Mouse (Mus musculus) urinary bladder, postnatal 10 days (tissue): ENCODE data around the gene B3gat3.

Experiments used
- DNase-seq: peaks from one replicate; pipeline ENCODE4 v3.0.0; 2022; ENCODE audit warnings: low spot score

B3gat3 gene

DNA sequence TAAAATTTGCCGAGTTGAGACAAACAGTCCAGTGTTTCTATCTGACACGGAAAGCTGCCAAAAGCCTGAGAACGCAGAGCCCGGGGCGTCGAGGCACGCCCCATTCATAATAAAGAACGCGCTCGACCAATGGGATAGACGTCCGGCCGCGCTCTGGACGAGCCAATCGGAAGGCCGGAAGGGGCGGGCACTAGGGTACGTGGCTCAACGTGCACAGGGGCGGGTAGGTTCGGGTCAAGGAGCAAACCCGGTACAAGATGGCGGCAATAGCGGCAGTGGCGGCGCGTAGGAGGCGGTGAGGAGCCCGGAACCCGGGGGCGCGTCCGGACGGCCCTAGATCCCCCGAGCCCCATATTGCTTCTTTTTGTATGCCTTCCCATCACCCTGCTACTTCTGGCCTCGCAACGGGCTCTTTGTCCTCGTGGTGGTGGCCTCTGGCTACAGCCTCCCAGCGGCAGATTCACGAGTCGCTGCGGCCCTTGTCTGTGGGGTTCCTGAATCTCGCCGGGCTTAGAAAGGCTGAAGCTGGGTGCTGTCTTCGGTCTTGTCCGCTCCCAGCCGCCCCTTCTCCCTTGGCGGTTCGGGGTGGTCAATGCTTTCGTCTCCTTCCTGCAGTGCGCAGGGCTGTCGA, 22.2 kb upstream of the B3gat3 start, which contains the start of gene Ganab:
Ganab (plus strand) TSS at position 207 of the 631 bp plus-strand sequence.
- peak; percentile 77 for DNase-seq

DNA sequence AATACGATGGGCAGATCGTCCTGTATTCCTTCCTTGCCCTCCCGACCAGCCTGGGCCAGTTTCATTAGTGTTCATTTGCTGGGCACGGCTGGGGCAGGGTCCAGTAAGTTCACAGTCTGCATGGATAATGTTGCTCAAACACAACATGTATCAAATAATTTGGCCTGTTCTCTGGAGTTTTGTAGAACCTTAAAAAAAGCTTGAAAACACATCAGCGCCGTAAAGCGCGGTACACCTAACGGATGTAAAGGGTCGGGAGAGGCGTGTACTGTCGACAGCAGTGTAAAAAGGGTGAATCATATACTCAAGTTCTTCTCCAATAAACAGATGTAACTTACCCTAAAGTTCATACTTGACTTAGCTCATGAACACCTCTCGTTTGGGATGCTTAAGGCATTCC, 21.6 kb upstream of the B3gat3 start:
- DNase-seq, result no peak

DNA sequence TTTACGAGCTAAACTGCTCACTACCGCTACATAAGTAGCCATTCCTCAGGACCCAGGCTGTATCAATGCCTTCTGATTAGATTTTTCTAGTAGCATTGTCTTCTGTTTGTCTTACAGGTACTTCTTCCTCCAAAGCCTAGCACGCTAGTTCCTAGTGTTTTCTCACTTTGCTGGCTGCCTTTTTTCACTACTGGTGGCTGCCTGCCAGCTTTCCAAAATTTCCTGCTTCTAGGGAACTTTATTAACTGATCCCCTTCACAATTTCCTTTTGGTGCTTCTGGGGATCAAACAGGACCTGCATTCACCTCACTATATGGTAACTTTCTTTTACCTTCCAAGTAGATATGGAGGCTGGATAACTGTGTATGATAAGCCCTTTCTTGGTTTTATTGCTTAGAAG, 21.1 kb upstream of the B3gat3 start:
- DNase-seq, result no peak

DNA sequence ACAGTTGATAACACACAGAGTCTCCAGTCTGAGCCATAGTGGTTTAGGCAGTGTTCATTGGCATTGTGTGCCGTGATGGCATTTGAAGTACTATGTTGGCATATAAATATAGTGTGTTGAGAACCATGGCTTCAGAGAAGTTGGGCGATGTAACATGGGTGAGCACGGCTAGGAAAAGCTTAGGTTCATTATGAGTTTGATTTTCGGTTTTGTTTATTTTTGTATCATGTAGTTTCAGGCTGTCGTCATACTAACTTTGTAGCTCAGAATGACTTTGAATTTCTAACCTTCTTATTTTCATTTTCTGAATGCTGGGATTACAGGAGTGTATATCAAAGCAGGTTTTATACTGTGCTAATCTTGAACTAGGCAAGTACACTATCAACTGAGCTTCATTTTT, 16.8 kb upstream of the B3gat3 start:
- DNase-seq, result no peak

DNA sequence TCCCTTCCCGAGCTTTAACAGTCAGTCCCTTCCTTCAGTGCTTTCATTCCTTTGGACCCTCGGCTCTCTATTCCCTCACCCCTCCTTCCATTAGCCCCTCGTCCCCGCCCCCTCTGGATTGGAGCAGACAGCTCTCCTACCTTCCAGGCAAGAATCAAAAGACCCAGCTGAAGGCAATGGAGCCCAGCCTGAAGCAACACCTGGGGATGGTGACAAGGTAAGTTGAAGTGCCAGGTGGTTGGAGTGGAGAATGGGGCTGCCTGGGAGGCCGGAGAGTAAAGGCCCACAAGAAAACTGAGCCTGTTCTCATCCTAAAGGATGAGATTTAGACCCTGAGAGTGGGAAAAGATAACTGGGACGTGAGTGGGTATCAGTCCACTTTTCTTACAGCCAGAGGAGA, 11.6 kb upstream of the B3gat3 start:
- DNase-seq, result no peak

DNA sequence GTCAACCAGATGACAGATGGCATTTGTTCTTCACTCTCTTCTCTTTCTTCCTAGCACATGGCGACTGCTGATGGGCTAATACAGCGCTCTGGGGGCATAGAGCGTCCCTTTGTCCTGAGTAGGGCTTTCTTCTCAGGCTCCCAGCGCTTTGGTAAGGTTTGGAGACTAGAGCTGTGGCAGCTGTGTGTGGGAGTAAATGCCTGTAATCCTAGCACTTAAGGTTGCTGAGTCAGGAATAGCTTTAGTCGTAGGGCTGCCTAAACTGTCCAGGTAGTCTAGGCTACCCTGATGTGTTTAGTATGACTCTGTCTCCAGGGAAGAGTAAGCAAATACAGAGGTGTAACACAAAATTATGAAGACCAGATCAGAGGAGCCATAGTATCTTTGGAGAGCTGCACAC, 8.4 kb upstream of the B3gat3 start:
- no peak for DNase-seq

DNA sequence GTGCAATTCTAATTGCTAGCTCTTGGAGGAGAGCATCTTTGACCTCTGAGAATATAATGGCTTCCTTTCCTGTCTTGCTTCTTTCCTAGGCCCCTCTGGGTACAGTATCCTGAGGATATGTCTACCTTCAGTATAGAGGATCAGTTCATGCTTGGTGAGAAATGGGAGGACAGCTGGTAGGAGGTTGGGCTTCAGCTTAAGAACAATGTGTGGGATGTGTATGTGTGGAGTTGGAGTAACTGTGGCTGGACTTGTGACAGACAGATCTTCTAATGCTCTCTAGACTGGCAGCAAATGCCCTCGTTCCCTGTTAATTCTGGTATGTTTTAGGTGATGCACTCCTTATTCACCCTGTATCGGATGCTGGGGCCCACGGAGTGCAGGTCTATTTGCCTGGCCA, 6.0 kb upstream of the B3gat3 start:
- DNase-seq, result no peak

DNA sequence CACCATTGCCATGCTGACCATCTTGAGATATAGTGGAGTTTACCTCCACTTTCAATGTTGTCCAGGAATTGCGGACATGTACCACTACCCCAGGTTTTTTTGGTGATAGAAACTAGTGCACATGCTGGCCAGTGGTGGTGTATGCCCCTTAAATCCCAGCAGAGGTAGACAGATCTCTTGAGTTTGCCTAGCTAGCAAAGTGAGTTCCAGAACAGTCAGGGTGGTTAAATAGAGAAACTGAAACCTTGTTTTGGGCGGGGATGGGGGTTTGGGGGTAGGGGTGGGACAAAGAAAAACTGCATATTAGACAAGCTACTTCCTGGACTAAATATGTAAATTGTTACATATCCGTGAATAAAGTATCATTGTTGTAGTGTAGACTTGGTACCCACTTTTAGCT, 1.2 kb upstream of the B3gat3 start:
- DNase-seq, result no peak

DNA sequence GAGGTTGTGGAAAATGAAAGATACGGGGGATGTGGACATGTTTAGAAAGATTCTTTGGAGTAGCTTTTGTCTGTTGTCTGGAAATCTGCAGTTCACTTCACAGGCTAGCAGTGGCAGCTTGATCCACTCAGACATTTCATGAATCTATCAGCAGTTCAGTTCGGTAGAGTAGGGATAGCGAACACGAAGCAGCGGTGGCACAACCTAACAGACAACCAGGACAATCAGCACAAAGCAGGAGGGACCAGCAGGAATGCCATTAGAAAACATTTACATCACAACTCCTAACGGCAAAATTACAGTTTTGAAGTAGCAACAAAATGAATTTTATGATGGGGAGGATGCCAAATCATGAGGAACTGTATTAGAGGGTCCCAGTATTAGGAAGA, 496 bp upstream of the B3gat3 start:
- DNase-seq, result no peak

DNA sequence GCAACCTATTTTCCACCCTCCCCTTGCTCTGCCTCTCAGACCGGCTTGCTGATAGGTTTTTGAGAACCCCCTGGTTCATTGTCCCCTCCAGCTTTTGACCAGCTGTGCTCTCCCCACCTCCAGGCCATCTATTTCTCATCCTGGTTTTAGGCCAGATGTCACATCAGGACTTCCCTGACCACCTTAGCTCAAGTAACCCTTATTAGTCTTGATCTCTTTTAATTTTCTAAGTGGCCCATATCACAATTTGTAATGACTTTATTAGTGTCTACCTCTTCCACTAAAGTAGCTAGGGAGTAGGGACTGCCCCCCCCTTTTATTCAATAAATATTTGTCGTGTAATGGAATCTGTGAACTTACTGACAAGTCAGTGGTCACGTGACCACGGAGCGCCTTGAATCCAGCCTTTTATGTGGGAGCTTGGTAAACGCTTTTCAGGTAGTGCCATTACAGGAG, 690 bp downstream of the B3gat3 start:
- no peak for DNase-seq

DNA sequence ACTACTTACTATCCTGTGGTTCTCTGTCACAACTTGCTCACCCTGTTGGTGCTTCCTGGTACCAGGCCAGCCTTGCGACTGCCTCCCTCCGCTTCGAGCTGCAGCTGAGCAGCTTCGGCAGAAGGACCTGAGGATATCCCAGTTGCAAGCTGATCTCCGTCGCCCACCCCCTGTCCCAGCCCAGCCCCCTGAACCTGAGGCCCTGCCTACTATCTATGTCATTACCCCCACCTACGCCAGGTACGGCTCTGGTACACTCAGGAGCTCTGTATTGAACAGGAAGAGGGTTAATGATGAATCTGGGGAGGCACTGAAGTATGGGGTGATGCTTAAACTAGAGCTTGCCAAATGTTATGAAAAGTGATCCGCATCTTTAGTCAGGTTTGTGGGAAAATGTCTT, 1.6 kb downstream of the B3gat3 start:
- no peak for DNase-seq

DNA sequence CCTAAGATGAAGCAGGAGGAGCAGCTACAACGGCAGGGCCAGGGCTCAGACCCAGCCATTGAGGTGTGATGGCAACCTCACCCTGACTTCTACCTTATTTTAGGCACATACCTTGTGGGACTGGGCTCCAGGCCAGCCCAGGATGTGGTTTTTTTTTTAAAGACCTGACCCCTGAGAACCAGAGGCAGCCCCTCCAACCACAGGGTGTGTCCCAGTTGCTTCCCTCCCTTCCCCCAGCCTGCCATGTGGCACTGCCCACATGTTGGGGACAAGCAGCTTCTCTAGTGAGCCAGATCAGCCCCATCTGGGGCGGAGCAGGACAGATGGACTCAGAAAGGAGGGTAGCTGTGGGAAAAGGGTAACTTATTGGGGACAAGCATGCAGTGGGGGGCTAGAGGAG, 6.6 kb downstream of the B3gat3 start:
- DNase-seq, result no peak

DNA sequence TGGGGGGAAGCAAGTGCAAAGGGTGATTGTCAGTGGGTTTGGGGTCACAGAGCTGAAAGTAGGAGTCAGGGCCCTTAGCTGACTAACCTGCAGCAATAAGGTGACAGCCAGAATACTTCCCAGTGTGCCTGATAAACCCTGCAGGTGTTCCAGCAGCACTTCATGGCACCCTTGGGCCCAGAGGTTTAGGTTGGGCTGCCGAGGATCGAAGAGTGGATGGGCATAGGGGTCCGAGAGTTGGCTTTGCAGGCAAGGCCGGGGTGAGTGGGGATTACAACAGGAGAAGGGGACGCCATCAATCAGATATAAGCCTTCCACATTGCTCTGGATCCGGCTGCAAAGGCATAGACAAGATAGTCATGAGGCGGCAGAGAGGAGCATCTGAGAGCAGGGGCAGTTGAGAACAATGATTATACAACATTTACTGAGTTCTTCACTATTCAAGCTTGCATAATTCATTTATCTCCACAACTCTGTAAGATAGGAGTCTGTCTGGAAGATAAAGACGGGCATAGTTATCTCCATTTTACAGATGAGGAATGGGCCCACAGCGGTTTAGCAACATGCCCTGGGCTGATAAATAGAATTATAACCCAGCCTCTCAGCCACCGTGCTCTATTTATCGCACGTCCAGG, 7.8 kb downstream of the B3gat3 start:
- DNase-seq, result no peak

DNA sequence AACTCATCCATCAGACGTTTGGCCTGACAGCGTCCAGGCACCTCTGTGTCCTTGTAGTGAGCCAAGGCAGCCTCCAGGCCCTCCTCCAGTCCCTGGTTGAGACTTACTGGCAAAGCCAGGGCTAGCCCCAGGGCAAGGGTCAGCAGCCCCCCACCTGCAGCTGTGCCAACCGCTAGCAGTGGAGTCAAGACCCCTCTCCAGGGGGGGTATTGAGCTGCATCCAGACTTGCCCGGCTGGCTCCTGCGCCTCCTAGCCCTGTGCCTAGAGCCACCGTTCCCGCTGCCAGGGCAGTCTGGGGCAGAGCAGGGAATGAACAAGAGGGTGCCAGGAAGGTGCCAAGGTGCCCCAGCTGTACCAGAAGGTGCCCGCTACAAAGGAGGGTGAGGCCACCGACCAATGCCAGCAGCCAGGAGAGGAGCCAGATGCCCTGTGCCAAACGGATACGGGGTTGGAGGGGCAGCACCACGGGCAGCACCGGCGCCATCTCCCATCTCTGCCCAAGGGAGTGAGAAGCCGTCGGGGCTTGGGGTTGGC, 8.6 kb downstream of the B3gat3 start:
- DNase-seq, result no peak

DNA sequence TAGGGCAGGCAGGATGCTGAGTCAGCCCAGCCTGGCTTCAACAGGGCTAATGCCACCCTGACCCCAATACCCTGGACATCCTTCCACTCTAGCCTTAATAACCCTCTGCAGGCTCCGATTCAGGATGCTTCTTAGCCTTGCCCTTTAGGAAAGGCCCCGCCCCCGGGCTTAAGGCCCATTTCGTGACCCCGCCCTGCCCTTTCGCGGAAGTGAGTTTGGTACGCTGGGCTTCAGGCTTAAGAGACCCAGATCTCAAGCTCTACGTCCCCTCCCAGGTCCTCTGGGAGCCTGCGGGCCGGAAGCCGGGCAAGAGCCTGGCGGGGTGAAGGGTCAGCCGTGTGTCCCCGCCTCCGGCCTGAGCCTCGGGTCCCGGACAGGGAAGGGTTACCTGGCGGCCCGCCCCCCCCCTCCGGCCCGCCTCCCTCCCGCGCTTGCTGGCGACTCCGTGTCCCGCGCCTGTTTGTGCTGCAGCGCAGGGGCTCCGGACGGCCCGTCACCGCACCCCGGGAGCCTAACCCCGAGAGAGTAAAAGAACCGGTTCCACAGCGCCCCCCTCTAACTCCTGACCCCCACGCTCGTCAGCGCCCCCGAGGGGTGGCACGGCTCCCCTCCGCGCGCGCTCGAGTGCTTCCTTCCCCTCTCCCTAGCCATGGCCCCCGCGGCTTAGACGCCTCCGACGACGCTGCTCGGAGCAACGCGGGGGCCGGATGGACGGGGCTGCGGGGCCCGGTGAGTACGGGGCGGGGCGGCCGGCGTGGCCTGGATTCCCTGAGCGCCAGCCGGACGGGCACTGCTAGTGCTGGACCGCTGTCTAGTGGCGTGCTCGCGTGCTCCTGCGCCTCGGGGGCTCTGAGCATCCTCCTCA, 9.3 kb downstream of the B3gat3 start, which contains the start of the genes Rom1 and Eml3:
Rom1 (minus strand) TSS at position 133 of the 865 bp plus-strand sequence.
Eml3 (plus strand) TSS at position 329 of the 865 bp plus-strand sequence.
- no peak for DNase-seq

DNA sequence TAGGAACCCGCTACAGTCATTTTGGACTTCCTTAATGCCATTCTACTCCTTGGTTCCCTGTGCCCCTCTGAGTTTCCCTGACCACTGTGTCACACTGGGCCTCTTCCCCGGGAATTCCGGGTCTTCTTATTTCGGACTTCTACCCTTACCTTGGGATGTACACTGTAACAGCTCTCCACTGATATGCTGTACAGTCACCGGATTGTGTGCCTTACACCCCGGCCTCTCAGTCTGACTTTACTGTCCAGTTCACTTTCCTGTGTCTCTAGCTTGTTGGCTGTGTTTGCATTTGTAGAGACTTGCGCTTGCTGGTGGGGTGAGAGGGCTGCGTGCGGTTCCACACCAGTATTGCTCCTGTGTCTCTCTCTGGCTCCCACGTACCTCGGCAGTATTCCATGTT, 9.9 kb downstream of the B3gat3 start:
- DNase-seq, result no peak

DNA sequence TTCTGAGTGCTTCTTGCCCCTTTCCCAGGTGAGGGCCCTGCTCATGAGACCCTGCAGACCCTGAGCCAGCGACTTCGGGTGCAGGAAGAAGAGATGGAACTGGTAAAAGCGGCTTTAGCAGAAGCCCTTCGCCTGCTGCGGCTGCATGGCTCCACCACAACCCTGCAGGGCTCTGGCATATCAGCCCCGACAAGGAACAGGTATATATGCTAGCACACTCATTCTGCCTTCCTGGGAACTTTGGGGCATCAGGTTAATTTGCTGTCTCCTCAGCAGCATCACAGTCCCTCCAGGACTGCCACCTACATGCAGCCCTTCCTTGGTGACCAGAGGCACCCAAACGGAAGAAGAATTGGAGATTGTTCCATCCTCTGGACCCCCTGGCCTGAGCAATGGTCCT, 10.6 kb downstream of the B3gat3 start:
- no peak for DNase-seq

DNA sequence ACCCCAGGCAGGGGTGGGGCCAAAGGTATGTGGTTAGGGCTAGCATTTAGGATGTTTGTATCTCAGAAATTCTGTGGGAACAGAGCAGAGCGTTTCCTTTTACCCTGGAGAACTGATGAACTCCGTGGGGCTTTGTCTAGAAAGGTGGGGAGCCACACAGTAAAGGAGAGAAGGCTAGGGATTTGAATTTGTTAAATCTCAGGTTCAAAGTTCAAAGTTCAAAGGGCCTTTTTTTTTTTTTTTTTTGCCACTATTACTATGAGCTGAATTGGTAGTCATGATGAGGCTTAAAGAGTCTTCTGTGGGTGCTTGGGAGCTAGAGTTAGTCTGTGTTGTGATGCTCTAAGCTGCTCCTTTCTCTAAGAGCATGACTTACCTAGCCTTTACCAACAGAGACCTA, 16.6 kb downstream of the B3gat3 start:
- no peak for DNase-seq

DNA sequence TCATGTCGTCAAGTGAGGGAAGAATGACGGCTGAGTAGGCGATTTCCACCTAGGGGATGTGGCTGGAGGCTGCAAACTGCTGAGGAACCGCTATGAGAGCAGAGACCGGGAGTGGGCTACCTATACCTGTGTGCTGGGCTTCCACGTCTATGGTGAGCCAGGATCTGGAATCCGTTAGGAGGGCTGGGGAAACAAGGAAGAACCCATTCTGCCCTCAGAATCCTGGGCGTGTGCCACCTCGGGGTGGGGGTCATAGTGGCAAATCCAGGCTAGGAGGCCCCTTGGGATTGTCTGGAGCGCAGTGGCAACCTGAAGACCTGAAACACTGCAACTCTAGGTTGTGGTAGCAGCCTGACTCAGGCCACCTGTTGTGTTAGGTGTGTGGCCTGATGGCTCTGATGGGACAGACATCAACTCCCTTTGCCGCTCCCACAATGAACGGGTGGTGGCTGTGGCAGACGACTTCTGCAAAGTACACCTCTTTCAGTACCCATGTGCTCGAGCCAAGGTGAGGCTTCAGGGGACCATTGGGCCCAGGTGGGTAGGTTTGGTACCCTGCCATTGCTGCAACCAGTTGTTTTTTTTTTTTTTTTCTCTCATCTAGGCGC, 20.5 kb downstream of the B3gat3 start:
- no peak for DNase-seq

DNA sequence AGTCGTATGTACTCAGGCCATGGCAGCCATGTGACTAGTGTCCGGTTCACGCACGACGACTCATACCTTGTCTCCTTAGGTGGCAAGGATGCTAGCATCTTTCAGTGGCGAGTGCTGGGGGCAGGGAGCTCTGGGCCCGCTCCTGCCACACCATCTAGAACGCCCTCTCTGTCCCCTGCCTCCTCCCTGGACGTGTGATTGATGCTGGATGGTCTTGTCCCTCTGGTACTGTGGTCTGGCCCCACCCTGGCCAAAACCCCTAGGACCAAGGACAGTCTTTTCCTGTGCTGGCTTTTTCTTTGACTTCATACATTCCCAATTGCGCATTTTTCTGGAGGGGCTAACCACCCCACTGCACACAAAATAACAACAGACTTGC, 21.0 kb downstream of the B3gat3 start:
- no peak for DNase-seq

DNA sequence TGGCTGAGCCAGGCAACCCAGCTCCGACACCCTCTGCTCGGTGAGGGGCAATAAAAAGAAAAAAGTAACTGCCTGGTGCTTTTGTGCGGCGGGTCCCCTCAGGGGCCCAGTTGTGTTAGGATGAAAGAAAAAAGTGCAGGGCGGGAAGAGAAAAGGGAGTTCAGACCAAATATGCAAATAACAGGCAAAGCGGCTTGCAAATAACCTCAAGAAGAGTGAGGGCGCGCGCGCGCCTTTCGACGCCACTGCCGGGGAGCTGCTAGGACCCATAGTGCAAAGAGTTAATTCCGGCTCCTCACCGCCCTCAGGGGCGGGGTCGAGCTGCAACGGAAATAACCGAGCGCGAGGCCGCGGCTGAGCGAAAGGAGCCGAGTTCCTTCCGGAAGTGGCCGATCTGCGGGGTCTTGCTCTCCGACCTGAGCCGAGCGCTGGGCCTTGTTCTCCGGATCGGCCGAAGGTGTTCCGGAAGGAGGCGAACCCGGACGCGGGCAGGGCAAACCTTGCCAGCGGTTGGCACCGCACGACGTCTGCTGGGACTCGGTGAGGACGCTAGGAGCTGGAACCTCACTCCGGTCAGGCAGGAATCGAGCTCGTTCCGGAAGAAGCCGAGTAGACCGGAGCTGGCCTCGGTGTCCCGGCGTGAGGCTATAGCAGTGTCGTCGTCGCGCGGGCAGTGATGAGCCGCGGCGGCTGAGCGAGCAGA, 21.5 kb downstream of the B3gat3 start, which contains the start of gene Mta2:
Mta2 (plus strand) TSS at position 361 of the 703 bp plus-strand sequence.
- DNase-seq, result peak; percentile 91
